Mouse (Mus musculus) layer of hippocampus, postnatal 25 days (tissue): ENCODE data around the gene Inafm2. TPM values are rescaled to one million over a fixed set of nuclear protein-coding genes. Genes with fewer than 3 reads are reported as not detected.

ENCODE experiments used
- DNase-seq, 2 experiments: peaks; one replicate each; pipeline ENCODE4 v3.0.0; 2022; ENCODE audit warnings: mixed read lengths in 2 of 2, low spot score in 1 of 2; ENCODE audit errors: extremely low spot score in 1 of 2
- total RNA-seq, 2 experiments: library from RNA; stranded (reverse); gene quantifications; 2 replicates each; pipeline ENCODE4 v1.2.3; 2021

The Inafm2 gene
- total RNA-seq, 2 experiments from 2014 or later, result 58.3 to 64.5 TPM

GRCm38 (mm10) chr2:118751896-118752791 is 6.6 kb downstream of the Inafm2 start:
- DNase-seq, result no peak

DNA sequence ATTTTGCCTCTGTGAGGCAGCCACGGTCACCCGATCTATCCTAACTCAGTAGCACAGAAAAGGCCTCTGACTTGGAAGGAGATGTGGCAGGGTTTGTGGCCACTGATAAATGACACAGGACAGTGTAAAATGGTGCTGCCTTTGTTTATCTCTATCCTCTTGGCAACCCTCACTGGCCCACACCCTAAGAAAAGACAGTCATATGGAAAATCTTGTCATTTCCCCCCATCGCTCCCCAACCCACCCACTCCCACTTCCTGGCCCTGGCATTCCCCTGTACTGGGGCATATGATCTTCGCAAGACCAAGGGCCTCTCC is 7.2 kb downstream of the Inafm2 start:
- no peak for DNase-seq

DNA sequence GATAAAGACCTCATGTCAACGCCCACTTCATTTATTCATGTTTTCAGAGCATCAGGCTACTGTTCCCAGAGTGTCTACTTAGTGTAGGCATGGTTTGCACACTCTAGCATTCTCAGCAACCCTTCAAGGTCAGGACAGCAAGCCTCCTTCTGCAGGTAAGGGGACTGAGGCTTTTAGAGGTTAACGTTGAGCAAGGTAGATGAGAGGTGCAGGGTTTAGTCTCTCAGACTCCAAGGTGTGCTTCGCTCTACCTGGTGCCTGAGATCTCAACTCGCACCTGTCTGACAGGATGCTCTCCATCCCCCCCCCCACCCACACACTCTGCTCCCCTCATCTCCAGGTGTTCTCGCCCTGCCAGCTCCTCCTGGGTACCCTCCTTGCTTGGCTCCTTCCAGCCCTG is 8.6 kb downstream of the Inafm2 start:
- no peak for DNase-seq

DNA sequence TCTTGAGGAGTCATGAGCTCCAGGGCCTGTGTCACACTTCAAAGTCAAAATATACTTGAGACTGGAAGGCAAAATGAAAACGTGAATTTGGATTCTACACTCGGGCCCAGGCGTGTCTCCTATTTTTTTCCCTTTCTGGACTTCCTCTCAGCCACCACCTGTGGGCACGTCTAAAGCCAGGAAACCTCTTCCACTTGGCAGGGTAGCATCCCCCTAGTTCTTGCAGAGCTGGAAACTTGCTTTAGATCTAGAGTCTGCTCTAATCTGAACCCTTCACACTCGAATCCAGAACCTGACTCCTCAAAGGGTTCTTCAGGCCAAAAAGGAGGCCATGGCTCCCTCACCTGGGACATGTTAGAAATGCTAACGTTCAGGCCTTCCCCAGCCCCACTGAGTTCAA is 9.8 kb downstream of the Inafm2 start:
- no peak for DNase-seq

DNA sequence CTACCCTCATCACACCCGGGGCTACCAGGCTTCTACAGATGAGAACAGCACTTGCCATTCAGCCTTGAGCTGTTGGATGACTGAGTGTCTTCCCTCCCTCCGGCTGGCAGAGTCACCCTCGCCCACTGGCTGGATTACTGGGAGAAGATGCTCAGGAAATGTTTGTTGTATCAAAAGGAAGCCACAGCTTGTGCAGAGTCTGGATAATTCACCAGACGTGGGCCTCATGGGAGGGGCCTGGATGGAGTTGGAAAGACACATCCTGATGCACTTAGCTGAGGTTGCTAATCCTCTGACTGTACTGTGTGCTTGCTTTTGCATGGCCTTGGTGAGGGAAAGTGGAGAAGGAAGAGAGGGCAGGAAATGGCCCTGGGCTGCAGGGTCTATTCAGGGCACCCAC is 10.5 kb downstream of the Inafm2 start:
- DNase-seq, result no peak

DNA sequence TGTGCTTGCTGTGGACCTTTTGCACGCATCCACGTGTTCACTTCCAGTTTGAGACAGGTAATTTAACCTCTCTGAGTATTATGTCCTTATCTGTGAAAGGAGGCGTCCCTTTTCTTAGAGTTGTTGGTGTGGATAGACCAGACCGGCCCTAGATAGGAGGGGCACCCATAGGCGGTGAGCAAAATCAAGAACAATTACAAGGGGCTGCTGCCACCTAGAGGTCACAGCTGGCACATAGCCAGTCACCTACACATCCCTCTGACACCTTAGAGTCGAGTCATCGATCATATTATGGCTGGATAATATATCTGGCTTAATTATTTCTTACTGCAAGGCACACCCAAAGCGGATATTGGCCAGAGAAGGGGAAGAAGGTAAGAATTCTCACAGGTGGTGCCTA is 14.3 kb downstream of the Inafm2 start:
- peak in 1 of 2 experiments; percentile 54 for DNase-seq

DNA sequence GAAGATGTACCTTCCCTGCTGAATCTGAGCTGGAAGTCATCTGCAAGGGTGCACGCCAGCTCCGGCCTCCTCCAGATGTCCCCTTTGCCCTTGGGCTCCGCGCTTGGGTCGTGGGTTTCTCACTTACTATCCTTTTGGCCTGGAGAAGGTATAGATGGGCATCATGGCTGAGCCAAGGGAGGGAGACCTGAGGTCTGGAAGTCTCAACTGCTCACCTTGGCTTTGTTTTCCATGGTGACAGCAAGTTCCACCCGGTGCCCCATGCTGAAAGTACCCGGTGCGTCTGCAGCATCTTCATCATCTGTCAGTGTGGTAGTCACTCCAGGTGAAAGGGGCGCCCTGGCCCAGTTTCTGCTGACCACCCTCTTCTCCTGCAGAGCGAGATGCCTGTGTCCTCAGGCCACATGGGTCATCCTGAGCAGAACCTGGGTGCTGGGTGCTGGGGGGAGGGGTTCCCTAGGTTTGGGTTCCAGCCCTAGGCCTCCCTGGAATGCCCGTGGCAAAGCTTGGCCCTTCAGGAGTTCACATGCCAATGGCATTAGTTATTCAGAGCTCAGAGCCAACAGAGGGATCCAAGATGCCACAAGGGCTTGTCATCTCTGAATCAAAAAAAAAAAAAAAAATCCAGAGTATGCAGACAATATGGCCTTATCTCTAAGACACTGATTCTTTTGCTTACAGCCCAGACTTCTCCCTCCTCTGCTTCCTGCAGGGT is 14.9 kb downstream of the Inafm2 start:
- DNase-seq, result no peak

- no peak for DNase-seq
Measured at GRCm38 (mm10) chr2:118761358-118761757, 15.8 kb downstream of the Inafm2 start.

GRCm38 (mm10) chr2:118761906-118762783 is 16.6 kb downstream of the Inafm2 start, which contains the start of gene Ccdc9b:
Ccdc9b (minus strand) TSS chr2:118762661.
- peak; percentile 75 to 80 for DNase-seq

GRCm38 (mm10) chr2:118762784-118763148 is 17.2 kb downstream of the Inafm2 start:
- DNase-seq, result no peak

DNA sequence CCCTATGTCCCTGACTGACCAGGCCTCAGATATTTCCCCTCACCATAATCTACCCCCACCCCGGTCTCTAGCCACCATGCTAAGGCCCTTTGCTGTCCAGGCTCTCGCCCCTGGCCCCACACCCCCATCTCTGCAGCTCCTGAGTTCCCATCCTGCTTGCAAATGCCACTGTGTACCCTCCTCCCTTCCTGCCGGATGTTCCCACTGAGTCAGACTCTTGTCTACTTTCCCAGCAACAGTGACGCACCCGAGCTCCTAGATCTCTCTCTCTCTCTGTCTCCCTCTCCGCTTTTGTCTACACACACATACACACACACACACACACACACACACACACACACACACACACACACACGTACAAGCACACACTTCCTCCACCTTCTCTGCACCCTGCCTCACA is 17.9 kb downstream of the Inafm2 start:
- DNase-seq, result peak in 1 of 2 experiments; percentile 29

- DNase-seq, result no peak
Measured at GRCm38 (mm10) chr2:118764094-118764831, 18.7 kb downstream of the Inafm2 start.

DNA sequence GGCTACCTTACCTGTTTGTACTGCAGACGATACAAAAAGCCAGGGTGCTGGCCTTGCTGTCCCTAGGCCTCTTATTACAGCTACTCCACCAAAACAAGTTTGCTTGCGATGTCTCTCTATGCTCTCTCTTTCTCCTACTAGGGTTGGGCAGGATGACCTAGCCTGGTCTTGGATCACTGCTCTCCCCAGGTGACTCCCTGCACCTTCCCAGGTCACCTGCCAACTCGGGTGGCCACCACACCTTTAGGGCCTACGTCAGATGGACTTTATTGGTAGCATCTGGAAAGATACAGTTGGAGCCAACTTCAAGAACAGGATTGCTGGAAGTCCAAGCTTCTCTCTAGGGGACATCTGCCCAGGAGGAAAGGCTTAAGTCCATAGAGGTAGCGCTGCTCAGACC is 19.3 kb downstream of the Inafm2 start:
- DNase-seq, result no peak

- no peak for DNase-seq
Measured at GRCm38 (mm10) chr2:118766041-118767033, 20.8 kb downstream of the Inafm2 start.

- no peak for DNase-seq
Measured at GRCm38 (mm10) chr2:118772158-118772874, 26.8 kb downstream of the Inafm2 start, which contains the start of gene Phgr1. Phgr1 (plus strand) TSS chr2:118772769.

GRCm38 (mm10) chr2:118774536-118774935 is 29.0 kb downstream of the Inafm2 start:
- DNase-seq, result no peak

DNA sequence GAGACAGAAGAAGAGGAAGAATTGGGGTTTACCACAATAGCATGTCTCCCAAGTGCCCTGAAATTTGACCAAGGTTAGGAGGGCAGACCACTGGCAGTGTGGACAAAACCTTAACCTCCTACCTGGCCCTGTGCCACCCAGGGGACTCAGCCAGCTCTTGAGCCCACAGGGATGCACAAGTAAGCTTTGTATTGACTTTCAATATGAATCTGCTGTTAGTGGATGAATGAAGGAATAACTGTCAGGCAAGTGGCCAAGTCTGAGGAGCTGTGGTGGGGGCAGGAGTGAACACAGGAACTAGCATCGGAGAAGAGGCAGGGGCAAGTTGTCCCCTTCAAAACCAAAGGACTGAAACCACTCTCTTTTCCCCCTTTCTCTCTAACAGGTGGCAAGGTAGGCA is 29.8 kb downstream of the Inafm2 start:
- DNase-seq, result no peak

DNA sequence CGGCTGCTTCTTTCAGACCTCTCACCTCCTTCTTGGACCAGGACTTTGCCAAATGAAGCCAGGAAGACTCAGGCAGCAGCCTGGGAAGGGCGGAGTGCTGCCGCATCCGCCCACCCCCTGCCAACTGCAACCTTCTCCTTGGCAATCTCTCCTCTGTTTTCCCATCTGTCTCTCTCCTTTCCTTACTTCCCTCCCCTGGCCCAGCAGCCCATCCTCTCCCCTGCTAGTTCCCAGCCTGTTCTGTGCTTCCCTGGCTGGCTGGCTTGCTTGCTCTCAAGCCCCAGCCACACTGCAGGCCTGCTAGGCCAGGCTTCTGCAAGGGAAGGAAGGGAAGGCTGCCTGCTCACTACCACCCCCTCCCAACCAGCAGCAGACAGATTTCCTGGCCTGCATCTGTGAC is 30.3 kb downstream of the Inafm2 start:
- peak in 1 of 2 experiments; percentile 38 for DNase-seq
